ENCODE assay signal across 7 mouse cellular contexts in the genomic region with DNA sequence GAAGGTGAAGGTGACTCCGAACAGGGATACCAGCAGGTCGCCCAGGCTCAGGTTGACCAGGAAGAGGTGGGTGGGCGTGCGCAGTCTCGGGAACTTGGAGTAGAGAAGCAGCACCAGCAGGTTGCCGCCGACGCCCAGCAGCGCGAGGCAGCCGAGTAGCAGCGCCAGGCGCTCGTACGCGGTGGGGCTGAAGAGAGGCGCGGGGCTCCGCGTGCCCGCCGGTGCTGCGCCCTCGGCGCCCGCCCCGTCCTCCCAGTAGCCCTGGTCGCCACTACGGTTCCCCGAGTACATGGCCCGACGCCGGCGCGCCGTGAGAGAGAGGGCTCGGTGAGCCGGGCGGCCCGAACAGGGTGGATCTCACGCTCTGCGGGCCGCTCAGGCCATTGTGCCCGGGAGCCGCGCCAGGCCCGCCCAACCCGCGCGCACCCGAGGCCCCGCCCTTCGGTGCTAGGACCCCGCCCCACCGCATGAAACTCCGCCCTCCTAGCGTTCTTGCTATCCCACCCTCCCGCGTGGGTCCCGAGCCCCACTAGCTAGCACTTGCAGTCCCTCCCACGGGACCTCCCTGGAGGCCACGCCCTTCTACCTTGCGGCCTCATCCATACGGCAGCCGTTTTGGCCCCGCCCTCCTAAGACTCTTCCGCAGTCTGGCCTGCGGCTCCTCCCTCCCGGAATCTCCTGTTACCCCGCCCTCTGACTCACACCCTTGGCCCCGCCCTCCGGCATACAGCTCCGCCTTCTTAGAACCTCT. TPM values are rescaled to one million over a fixed set of nuclear protein-coding genes. Genes with fewer than 3 reads are reported as not detected.
DNase-seq lines count a peak whose midpoint lies in the region; ATAC-seq lines count a peak whose summit lies in the region.

Opn3 (minus strand) TSS at position 531 of the 751 bp plus-strand sequence.
Chml (minus strand) TSS at position 656 of the 751 bp plus-strand sequence.

- peak; percentile 100 for DNase-seq in adrenal gland, adult 2 months
- DNase-seq in embryo, embryonic 11.5 days (ENCODE audit: low read depth, low spot score) = peak; percentile 98
- peak; percentile 97 to 98 for DNase-seq in gastrocnemius, postnatal 36 days
- peak; percentile 92 to 99 for DNase-seq in left cerebral cortex, postnatal 25 days (ENCODE audit: low spot score in 2 of 2)
- DNase-seq in midbrain, embryonic 10.5 days (ENCODE audit: low spot score) = peak; percentile 98
- peak; percentile 91 for DNase-seq in right cerebral cortex, postnatal 4 days

- H3K36me3 ChIP-seq in intestine, embryonic 15.5 days = no peaks in the 10 kb centered on the region
- peaks cover 12% of the 10 kb centered on the region for H3K36me3 ChIP-seq in midbrain, embryonic 10.5 days

- H3K9me3 ChIP-seq in intestine, embryonic 15.5 days = no peaks in the 10 kb centered on the region
- no peaks in the 10 kb centered on the region for H3K9me3 ChIP-seq in midbrain, embryonic 10.5 days (replicated peaks)

- H3K4me1 ChIP-seq in intestine, embryonic 15.5 days (replicated peaks) = 0 out of 2 replicates have a peak, but pooled peaks cover 3% of the 10 kb centered on the region
- peaks cover 29% of the 10 kb centered on the region for H3K4me1 ChIP-seq in midbrain, embryonic 10.5 days

- H3K4me3 ChIP-seq in intestine, embryonic 15.5 days (replicated peaks) = peak within 1 kb of the TSS; percentile 83
- H3K4me3 ChIP-seq in midbrain, embryonic 10.5 days = peak within 1 kb of the TSS; percentile 81

- H3K27ac ChIP-seq in intestine, embryonic 15.5 days = peak within 1 kb of the TSS; percentile 84
- peak within 1 kb of the TSS; percentile 98 for H3K27ac ChIP-seq in midbrain, embryonic 10.5 days (replicated peaks)

- H3K27me3 ChIP-seq in intestine, embryonic 15.5 days (replicated peaks) = no peaks in the 10 kb centered on the region
- H3K27me3 ChIP-seq in midbrain, embryonic 10.5 days (ENCODE audit: low read depth, poor library complexity, severe bottlenecking) = no peaks in the 10 kb centered on the region; the same call in 1 of the 2 replicates

- under 1% methylated on average over 66 of the region's 73 CpGs for WGBS in intestine, embryonic 15.5 days
- under 1% methylated on average over 53 of the region's 73 CpGs for WGBS in midbrain, embryonic 10.5 days

- intact Hi-C loops in gastrocnemius, postnatal 36 days (cut with DNase I) = loop anchor here (2.0 to 5.0 kb wide), 2 partner anchors 68 to 190 kb away; partner anchors contain the start of genes Exo1 and Fh1
- intact Hi-C loops in left cerebral cortex, postnatal 25 days (cut with DNase I) = loop anchor here (1.0 to 5.0 kb wide), 2 partner anchors 67 to 175 kb away; partner anchors contain the start of gene Fh1

- ATAC-seq in intestine, embryonic 15.5 days = peak; percentile 99

- peak within 1 kb of the TSS; percentile 80 for H3K4me2 ChIP-seq in intestine, embryonic 15.5 days (replicated peaks)

- peak within 1 kb of the TSS; percentile 91 for H3K9ac ChIP-seq in intestine, embryonic 15.5 days

RNA-seq across cellular contexts. Expression of gene Opn3, which starts in this region (rescaled TPM):
- total RNA-seq in adrenal gland, adult 2 months (2021) = 10 to 100 TPM; 10.9 to 17.2 TPM
- polyA plus RNA-seq in adrenal gland, adult 2 months (2012; rRNA removed) = 8.3 and 9.5 TPM in 2 replicates
- total RNA-seq in gastrocnemius, postnatal 36 days (2021) = 1 to 10 TPM; 3.3 to 5.0 TPM
- 6.5 and 7.1 TPM in 2 replicates for polyA plus RNA-seq in intestine, embryonic 15.5 days (2015; fragmentation: Nextera tagmentation; extraction: Ambion mirVana)
- total RNA-seq in left cerebral cortex, postnatal 25 days (2021) = 1 to 10 TPM; 8.2 to 8.9 TPM
- polyA plus RNA-seq in midbrain, embryonic 10.5 days (2016; fragmentation: Nextera tagmentation; extraction: Ambion mirVana) = 14.7 and 16.4 TPM in 2 replicates

RNA-seq across cellular contexts. Expression of gene Chml, which starts in this region (rescaled TPM):
- total RNA-seq in adrenal gland, adult 2 months (2021) = 1 to 10 TPM; 7.3 to 8.0 TPM
- polyA plus RNA-seq in adrenal gland, adult 2 months (2012; rRNA removed) = 62.7 and 91.6 TPM in 2 replicates
- 1 to 10 TPM; 2.2 to 2.5 TPM for total RNA-seq in gastrocnemius, postnatal 36 days (2021)
- polyA plus RNA-seq in intestine, embryonic 15.5 days (2015; fragmentation: Nextera tagmentation; extraction: Ambion mirVana) = 2.4 and 2.6 TPM in 2 replicates
- 10 to 100 TPM in 1 of 2 experiments, 1 to 10 TPM in 1; 9.7 to 11.1 TPM for total RNA-seq in left cerebral cortex, postnatal 25 days (2021)
- 4.6 and 5.1 TPM in 2 replicates for polyA plus RNA-seq in midbrain, embryonic 10.5 days (2016; fragmentation: Nextera tagmentation; extraction: Ambion mirVana)

Comparison
In these comparisons a context has a peak if more than half of its experiments do, and no peak if none do; other contexts are left out.
1. Peak in every context shown above with its lines: DNase-seq, ATAC-seq, H3K4me3 ChIP-seq and H3K27ac ChIP-seq.
2. RNA of gene Chml (polyA plus RNA-seq): 62.7 to 91.6 TPM in adrenal gland, adult 2 months; 4.6 to 5.1 TPM in midbrain, embryonic 10.5 days and 2.4 to 2.6 TPM in intestine, embryonic 15.5 days; every median in the first group is over 10 times any median in the second.